Mouse (Mus musculus) midbrain, embryonic 14.5 days (tissue): ENCODE results near the gene Med11. TPM values are rescaled to one million over a fixed set of nuclear protein-coding genes. Genes with fewer than 3 reads are reported as not detected.
"Not testable (repeated sequence)": the region's sequence is repeated elsewhere in the genome, so short reads cannot be mapped to it uniquely, and the experiment has no call there.

ENCODE experiments used
- ATAC-seq: fragments of 200-750 bp; cut with Nextera tagmentation; 2 replicates; pipeline ENCODE4 v1.8.0; 2017; ENCODE audit warnings: moderate number of reproducible peaks, moderate library complexity; ENCODE audit not compliant: low FRiP score, low TSS enrichment
- DNase-seq: peaks from one replicate; pipeline ENCODE4 v3.0.0-alpha.2; 2015
- H3K27ac ChIP-seq: fragments of 300-500 bp; sonication (generic); replicated peaks from 2 replicates; pipeline ENCODE4 v1.5.1; 2014; ENCODE audit warnings: mild to moderate bottlenecking, low read depth, low read length, moderate library complexity
- H3K27me3 ChIP-seq: fragments of 300-500 bp; sonication (generic); 2 replicates; pipeline ENCODE4 v1.6.1; 2014; ENCODE audit warnings: low read length, control low read depth, mixed read lengths; ENCODE audit not compliant: control insufficient read depth, insufficient read depth
- H3K36me3 ChIP-seq: fragments of 300-500 bp; sonication (generic); 2 replicates; pipeline ENCODE4 v1.6.1; 2014; ENCODE audit warnings: low read length, control low read depth; ENCODE audit not compliant: control insufficient read depth, insufficient read depth
- H3K4me1 ChIP-seq: fragments of 300-500 bp; sonication (generic); 2 replicates; pipeline ENCODE4 v1.6.1; 2014; ENCODE audit warnings: mild to moderate bottlenecking, antibody characterized with exemption, low read length, control low read depth; ENCODE audit not compliant: control insufficient read depth, insufficient read depth
- H3K4me2 ChIP-seq: fragments of 300-500 bp; sonication (generic); 2 replicates; pipeline ENCODE4 v1.6.1; 2014; ENCODE audit warnings: mild to moderate bottlenecking, low read length, moderate library complexity
- H3K4me3 ChIP-seq: fragments of 300-500 bp; sonication (generic); replicated peaks from 2 replicates; pipeline ENCODE4 v1.5.1; 2014; ENCODE audit warnings: low read depth, low read length
- H3K9ac ChIP-seq: fragments of 300-500 bp; sonication (generic); replicated peaks from 2 replicates; pipeline ENCODE4 v1.6.1; 2014; ENCODE audit warnings: mild to moderate bottlenecking, low read length, moderate library complexity
- H3K9me3 ChIP-seq: fragments of 300-500 bp; sonication (generic); 2 replicates; pipeline ENCODE4 v1.6.1; 2016; ENCODE audit warnings: low read length, control low read depth, mixed read lengths; ENCODE audit not compliant: control insufficient read depth
- WGBS: fragments of 180-500 bp; shearing (Covaris S2); extraction: QIAGEN DNeasy Blood & Tissue Kit; methylation state at CpG from one replicate; pipeline ENCODE4 v1.1.7; 2014; 5-methylcytosine and 5-hydroxymethylcytosine counted together
- polyA plus RNA-seq: library from polyadenylated mRNA; unstranded; fragments of >200 nt; fragmentation: Nextera tagmentation; extraction: Ambion mirVana; gene quantifications from 2 replicates; pipeline ENCODE4 v1.2.1, GENCODE M21; 2014

Med11 gene
- polyA plus RNA-seq, 1 experiment from 2014 or later, result 42.9 TPM

DNA sequence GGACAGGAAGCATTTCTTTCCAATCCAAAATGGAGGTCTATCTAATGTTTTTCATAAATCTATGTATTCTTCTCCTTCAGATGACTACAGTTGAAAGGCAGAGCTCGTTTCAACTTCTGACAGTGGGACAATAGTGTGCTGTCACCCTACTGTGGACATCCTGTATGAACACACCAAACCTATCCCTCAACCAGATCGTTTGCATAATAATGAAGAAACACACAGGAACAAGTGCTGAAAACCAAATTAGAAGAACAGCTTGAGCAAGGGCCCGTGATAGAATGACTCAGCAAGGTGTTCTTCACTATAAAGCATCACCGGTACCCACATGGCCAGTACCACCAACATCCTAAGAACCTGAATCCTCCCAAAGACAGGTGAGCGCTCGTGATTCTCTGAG lies 25.1 kb upstream of the Med11 start:
- not testable (repeated sequence) for H3K27me3 ChIP-seq, H3K36me3 ChIP-seq, H3K27ac ChIP-seq, H3K9ac ChIP-seq, ATAC-seq, H3K9me3 ChIP-seq, DNase-seq, H3K4me3 ChIP-seq, H3K4me1 ChIP-seq, H3K4me2 ChIP-seq
- WGBS, result 71% methylated on average over 6 of the region's 6 CpGs

DNA sequence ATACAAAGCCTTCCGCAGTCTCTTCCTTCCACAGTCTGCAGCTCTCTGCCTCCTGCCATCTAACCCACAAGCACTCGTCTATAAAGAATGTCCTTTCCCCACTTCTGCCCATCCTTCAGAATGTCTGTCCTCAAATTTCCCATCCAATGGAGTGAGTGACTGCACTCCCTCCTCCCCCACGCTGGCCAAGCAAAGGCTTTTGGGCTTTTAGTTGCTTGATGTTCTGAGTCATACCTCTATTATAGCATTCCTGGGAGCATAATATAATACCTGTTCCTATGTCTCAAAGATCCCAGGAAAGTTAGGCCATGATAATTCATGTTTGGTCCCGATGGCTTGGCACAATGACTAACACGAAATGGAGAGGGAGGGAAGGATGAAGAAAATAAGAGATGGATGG lies 20.1 kb upstream of the Med11 start:
- Histone ChIP-seq H3K4me3 (peak overlapping the region; percentile 84), H3K27ac (peak overlapping the region; percentile 83), H3K4me1 (peaks cover 18% of the 10 kb centered on the region), H3K27me3 (no peaks in the 10 kb centered on the region), H3K9me3 (no peaks in the 10 kb centered on the region), H3K4me2 (peak overlapping the region; percentile 62), H3K36me3 (peaks cover 13% of the 10 kb centered on the region), H3K9ac (peak overlapping the region; percentile 9; the same call in 1 of the 2 replicates)
- no peak for ATAC-seq
- peak; percentile 19 for DNase-seq
- 28% methylated on average over 5 of the region's 5 CpGs for WGBS

DNA sequence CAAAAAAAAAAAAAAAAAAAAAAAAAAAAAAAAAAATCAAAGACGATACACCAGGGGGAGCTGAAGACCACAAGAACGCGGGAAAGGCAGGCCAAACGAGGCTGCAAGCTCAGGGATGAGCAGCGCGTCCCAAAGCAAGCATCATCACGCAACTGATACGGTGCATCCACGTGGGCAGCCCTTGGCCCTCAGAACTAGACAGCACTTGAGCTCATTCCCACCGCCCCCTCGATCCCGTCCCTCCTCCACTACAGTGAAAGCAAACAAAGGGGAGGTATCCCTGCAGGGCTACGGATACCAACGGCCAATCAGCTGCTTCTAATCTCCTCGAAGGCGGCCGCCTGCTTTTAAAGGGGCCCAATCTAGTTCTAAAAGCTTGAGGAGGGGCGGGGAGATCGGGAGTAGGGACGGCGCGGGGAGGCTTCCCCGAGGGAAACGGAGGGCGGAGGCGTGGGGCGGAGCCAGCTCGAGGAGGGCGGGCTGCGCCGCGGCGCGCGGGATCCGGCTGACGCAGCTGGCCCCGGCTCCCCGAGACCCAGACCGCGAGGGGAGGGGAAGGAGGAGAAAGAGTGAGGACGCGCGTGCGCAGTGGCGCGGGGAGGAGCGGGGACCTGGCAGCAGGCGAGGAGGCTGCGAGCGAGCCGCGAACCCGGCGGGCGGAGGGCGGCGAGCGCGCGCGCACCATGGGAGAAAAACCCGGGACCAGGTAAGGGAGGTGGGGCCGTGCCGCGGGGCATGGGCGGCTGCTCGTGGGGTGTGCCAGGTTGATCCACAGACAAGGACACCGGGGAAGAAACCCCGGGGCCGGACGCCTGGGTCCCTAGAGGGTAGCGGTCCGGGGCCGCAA lies 19.4 kb upstream of the Med11 start, which contains the start of gene Arrb2:
TSS of gene Arrb2 (plus strand) at position 588 of the 847 bp plus-strand sequence.
- under 1% methylated on average over 75 of the region's 75 CpGs for WGBS
- H3K4me1 ChIP-seq, result peaks cover 18% of the 10 kb centered on the region
- peak within 1 kb of the TSS; percentile 62 for H3K4me2 ChIP-seq
- H3K27ac ChIP-seq, result peak within 1 kb of the TSS; percentile 83
- peak; percentile 94 for ATAC-seq
- peak within 1 kb of the TSS; percentile 91 for H3K9ac ChIP-seq
- H3K27me3 ChIP-seq, result no peaks in the 10 kb centered on the region
- H3K4me3 ChIP-seq, result peak within 1 kb of the TSS; percentile 84
- H3K36me3 ChIP-seq, result peaks cover 20% of the 10 kb centered on the region
- H3K9me3 ChIP-seq, result no peaks in the 10 kb centered on the region
- DNase-seq, result peak; percentile 99

DNA sequence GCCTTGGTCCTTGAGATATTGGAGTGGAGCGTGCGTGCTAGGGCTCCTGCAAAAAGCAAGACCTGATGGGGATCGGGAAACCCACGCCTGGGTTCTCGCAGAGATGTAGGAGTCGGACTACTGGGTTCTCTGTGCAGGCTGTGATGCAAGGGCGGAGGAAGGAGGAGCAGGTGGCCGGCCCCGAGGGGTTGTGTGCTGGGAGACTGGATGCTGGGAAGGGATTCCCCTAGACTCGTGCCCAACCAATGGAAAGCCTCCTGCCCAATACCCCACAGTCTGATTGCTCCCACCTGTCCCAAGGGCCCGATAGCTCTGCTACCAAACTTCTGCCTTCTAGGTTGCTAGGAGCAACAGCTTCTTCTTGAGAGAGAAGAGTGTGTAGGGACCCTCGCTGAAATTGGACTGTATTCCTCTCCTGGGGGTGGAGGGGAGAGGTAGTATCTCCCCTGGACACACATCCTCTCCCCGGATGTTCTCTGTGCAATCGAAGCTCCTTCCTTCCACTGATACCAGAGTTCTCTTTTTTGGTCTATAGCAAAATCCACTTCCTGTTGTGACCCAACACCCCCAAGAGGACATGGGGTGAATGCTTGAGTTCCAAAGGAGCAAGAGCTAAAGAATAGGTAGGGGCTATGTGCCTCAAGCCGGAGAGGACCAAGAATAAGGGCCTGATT lies 18.7 kb upstream of the Med11 start:
- H3K4me3 ChIP-seq, result peak overlapping the region; percentile 84
- H3K27me3 ChIP-seq, result no peaks in the 10 kb centered on the region
- DNase-seq (peak; percentile 64), ATAC-seq (peak; percentile 53)
- H3K9me3 ChIP-seq, result no peaks in the 10 kb centered on the region
- H3K27ac ChIP-seq, result peak overlapping the region; percentile 83
- 4% methylated on average over 15 of the region's 15 CpGs for WGBS
- H3K36me3 ChIP-seq, result peaks cover 27% of the 10 kb centered on the region
- H3K4me2 ChIP-seq, result peak overlapping the region; percentile 62
- H3K4me1 ChIP-seq, result peaks cover 18% of the 10 kb centered on the region
- peak overlapping the region; percentile 91 for H3K9ac ChIP-seq

DNA sequence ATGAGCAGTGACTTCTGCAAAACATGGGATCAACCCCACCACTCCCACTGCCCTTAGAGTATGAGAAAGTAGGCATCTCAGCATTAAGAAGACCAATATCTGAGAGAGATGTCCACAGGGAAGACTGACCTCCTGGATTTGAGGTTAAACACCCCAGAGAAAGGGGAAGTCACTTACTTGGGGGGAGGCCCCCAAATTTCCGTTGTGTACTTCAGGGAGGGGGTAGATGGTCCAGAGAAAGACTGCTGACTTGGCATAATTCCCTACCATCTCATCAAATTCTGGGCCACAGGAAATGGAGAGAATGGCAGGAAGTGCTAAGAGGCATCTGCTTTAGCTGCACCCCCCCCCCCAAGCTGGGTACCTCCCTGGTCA lies 18.2 kb upstream of the Med11 start:
- H3K4me1 ChIP-seq, result peaks cover 18% of the 10 kb centered on the region
- DNase-seq, result no peak
- peak overlapping the region; percentile 84 for H3K4me3 ChIP-seq
- no peak for ATAC-seq
- H3K36me3 ChIP-seq, result peaks cover 33% of the 10 kb centered on the region
- H3K27ac ChIP-seq, result 0 out of 2 replicates have a peak overlapping the region, but pooled peaks have one; percentile 83
- no peaks in the 10 kb centered on the region for H3K9me3 ChIP-seq
- 80% methylated on average over 1 of the region's 1 CpGs for WGBS
- peak overlapping the region; percentile 62 for H3K4me2 ChIP-seq
- peak overlapping the region; percentile 91; the same call in 1 of the 2 replicates for H3K9ac ChIP-seq
- no peaks in the 10 kb centered on the region for H3K27me3 ChIP-seq

DNA sequence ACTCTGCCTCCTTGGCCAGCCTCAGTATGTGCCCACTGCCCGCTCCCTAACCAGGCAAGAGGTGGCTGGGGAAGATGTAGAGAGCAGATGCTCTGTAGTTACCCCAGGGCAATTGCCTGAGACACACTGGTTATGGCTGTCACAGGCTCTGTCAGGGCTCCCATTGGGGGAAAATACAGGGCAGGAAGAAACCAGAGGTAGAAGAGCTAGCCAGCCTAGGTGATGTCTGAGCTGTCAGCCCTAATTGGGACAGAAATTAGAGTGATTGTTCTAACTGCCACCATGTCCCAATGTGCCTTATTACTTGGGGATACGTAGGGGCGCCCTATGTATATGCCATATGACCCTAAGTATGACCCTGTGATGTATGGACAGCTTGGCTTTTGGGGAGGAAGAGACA lies 17.8 kb upstream of the Med11 start:
- no peaks in the 10 kb centered on the region for H3K27me3 ChIP-seq
- 75% methylated on average over 3 of the region's 3 CpGs for WGBS
- DNase-seq (no peak), ATAC-seq (no peak)
- H3K9ac ChIP-seq, result peak overlapping the region; percentile 91; the same call in 1 of the 2 replicates
- peaks cover 18% of the 10 kb centered on the region for H3K4me1 ChIP-seq
- H3K4me2 ChIP-seq, result peak overlapping the region; percentile 62
- no peaks in the 10 kb centered on the region for H3K9me3 ChIP-seq
- peaks cover 36% of the 10 kb centered on the region for H3K36me3 ChIP-seq
- peak overlapping the region; percentile 84 for H3K4me3 ChIP-seq
- no peak overlapping the region for H3K27ac ChIP-seq

DNA sequence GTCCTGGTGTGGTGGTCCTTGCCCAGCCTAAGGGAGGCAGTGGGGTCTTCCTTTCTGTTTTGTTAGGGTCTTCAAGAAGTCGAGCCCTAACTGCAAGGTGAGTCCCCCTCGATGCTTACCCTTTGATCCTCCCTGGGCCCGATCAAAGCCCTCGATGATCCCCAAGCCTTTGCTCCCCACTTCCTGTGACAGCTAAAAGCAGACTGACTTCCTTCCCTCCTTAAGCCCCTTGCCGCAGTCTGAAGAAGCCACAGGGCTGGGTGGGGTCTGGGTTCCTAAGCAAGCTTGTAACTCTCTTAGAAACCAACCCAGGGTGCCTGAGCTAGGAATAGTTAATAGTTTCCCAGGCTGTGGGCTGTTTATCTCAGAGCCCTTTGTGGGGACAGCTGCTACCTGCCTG lies 16.2 kb upstream of the Med11 start:
- Histone ChIP-seq H3K27ac (no peak overlapping the region), H3K36me3 (peaks cover 52% of the 10 kb centered on the region), H3K9ac (0 out of 2 replicates have a peak overlapping the region, but pooled peaks have one; percentile 6), H3K27me3 (no peaks in the 10 kb centered on the region), H3K4me2 (no peak overlapping the region), H3K4me3 (no peak overlapping the region), H3K4me1 (peaks cover 18% of the 10 kb centered on the region), H3K9me3 (no peaks in the 10 kb centered on the region)
- no peak for ATAC-seq
- 91% methylated on average over 5 of the region's 5 CpGs for WGBS
- DNase-seq, result no peak

DNA sequence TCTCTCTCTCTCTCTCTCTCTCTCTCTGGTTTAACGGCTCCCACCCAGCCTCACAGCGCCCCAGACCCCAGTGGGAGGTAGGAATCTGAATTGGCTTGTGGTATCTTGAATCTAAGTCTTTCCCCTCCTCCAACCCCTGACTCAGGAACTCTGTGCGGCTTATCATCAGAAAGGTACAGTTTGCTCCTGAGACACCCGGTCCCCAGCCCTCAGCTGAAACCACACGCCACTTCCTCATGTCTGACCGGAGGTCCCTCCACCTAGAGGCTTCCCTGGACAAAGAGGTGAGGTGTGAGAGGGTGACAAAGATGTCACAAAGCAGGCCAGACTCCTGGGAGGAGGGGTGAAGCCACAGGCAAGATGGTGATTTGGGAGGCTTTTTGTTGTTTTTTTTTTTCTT lies 14.3 kb upstream of the Med11 start:
- no peak overlapping the region for H3K9ac ChIP-seq
- peaks cover 18% of the 10 kb centered on the region for H3K4me1 ChIP-seq
- ATAC-seq, result no peak
- no peaks in the 10 kb centered on the region for H3K27me3 ChIP-seq
- 84% methylated on average over 6 of the region's 6 CpGs for WGBS
- H3K27ac ChIP-seq, result no peak overlapping the region
- DNase-seq, result no peak
- no peak overlapping the region for H3K4me3 ChIP-seq
- no peak overlapping the region for H3K4me2 ChIP-seq
- peaks cover 62% of the 10 kb centered on the region for H3K36me3 ChIP-seq
- H3K9me3 ChIP-seq, result no peaks in the 10 kb centered on the region
